Mouse (Mus musculus): ENCODE data around the gene Tulp2.

The Tulp2 gene

GRCm38 (mm10) chr7:45549641-45550436 is 68.2 kb downstream of the Tulp2 start:
- CTCF ChIA-PET, result no interaction called here

GRCm38 (mm10) chr7:45550821-45551511 is 69.3 kb downstream of the Tulp2 start:
- CTCF ChIA-PET, result interaction anchor here (0.6 kb wide), 1 partner anchor 56 kb away, joined by 5 read pairs; no protein-coding TSS in a partner anchor

DNA sequence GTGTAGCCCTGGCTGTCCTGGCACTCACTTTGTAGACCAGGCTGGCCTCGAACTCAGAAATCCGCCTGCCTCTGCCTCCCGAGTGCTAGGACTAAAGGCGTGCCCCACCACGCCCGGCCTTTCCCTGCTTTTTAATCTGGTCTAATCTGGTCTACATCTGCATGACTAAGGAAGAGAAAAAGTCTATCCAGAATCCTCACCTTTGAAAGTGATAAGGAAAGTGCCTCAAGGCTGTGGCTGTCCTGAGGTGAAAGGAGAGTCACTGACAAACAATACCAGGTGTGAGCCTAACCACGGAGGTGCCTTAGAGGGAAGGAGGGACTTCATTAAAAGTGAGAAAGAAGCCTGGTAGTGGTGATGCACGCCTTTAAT is 69.8 kb downstream of the Tulp2 start:
- CTCF ChIA-PET, result no interaction called here

DNA sequence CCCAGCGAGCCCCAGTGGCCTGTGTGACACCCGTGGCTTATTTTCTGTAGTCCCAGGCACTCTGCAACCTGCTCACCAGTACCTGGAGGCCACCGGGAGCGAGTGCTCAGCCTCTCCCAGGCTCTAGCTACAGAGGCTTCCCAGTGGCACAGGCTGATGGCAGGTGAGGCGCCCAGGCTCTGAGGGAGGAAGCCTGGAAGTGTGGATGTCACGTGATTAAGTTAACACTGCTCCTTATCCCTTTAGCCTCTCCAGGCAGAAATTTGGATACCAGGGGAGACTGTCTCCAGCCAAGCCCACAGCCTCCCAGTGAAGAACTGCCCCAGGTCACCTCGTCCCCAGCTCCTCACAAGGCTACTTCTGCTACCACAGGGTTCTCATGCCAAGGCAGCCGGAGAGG is 71.8 kb downstream of the Tulp2 start:
- CTCF ChIA-PET, result interaction anchor here (0.7 kb wide), 1 partner anchor 74 kb away, joined by 3 read pairs; no protein-coding TSS in a partner anchor

DNA sequence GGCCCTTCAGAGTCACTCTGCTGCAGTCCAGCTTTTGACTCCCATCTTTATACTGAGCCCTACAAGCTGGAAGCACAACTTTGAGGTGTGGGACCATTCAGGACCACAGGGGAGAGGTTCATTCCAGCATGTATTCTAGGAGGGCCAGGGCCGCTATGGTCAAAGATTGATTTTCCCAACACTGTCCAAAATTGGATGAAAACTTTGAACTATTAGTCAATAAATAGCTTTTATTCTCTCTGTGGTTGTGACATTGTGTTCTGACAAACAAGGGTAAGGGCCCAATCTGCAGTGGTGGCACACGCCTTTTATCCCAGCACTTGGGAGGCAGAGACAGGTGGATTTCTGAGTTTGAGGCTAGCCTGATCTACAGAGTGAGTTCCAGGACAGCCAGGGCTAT is 72.3 kb downstream of the Tulp2 start:
- CTCF ChIA-PET, result interaction anchor here (0.7 kb wide), 2 partner anchors 74 to 128 kb away, joined by 3 to 7 read pairs; no protein-coding TSS in a partner anchor

GRCm38 (mm10) chr7:45554744-45555143 is 73.1 kb downstream of the Tulp2 start, which contains the start of gene Hsd17b14:
TSS of gene Hsd17b14 (plus strand) at chr7:45554893.
- CTCF ChIA-PET, result no interaction called here

- CTCF ChIA-PET, result interaction anchor here (0.7 to 1.3 kb wide), 4 partner anchors 33 to 387 kb away, joined by 3 to 6 read pairs (median 4); no protein-coding TSS in a partner anchor
These were observed 74.1 kb downstream of the Tulp2 start for GRCm38 (mm10) chr7:45555787-45556186.

GRCm38 (mm10) chr7:45558907-45559306 is 77.2 kb downstream of the Tulp2 start:
- CTCF ChIA-PET, result interaction anchor here (0.7 kb wide), 1 partner anchor 19 kb away, joined by 3 read pairs; no protein-coding TSS in a partner anchor

DNA sequence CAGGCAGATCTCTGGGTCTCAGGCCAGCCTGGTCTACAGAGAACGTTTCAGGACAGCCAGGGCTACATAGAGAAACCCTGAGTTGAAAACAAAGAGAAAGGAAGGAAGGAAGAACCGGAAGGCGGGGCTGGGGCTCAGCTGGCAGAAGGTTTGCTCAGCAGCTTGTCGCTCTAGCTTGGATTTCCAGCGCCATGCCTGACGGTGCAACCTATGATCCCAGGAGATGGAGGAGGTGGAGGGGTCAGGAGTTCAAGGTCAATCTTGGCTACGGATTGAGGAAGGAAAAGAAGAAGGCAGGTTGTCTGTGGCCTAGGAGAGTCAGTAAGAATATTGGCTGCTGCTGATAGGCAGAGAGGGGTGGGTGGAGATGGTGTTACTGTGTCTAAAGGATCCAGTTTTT is 78.6 kb downstream of the Tulp2 start:
- CTCF ChIA-PET, result interaction anchor here (0.6 to 0.7 kb wide), 2 partner anchors 11 to 157 kb away, joined by 4 to 7 read pairs; no protein-coding TSS in a partner anchor

- CTCF ChIA-PET, result interaction anchor here (0.5 to 1.5 kb wide), 4 partner anchors 32 to 669 kb away, joined by 3 to 20 read pairs (median 4); partner anchors contain the start of gene Kcna7
These were observed 79.4 kb downstream of the Tulp2 start for GRCm38 (mm10) chr7:45560843-45561623.

GRCm38 (mm10) chr7:45561624-45562520 is 80.2 kb downstream of the Tulp2 start:
- CTCF ChIA-PET, result interaction anchor here (0.5 to 1.5 kb wide), 3 partner anchors 32 to 670 kb away, joined by 3 to 20 read pairs (median 4); no protein-coding TSS in a partner anchor

DNA sequence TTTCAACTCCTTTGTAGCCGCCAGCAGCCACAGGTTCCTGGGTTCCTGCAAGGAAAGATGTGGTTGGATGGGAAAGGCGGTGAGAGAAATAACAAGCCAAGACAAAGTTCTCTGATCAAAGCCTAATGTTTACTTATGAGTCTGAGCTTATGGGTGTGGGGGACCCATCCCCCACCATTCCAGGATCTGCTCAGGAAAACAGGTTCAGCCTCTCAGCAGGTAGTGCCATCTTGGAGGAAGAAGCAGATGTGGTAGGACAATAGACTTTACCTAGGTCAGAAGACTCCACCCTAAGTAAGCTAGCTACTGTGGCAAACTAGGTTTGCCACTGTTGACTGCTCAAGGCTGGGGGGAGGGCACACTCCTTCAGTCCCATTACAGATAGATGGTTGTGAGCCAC is 83.1 kb downstream of the Tulp2 start:
- CTCF ChIA-PET, result no interaction called here

GRCm38 (mm10) chr7:45565446-45565845 is 83.8 kb downstream of the Tulp2 start:
- CTCF ChIA-PET, result no interaction called here

- CTCF ChIA-PET, result no interaction called here
These were observed 85.6 kb downstream of the Tulp2 start for GRCm38 (mm10) chr7:45567112-45567779.

DNA sequence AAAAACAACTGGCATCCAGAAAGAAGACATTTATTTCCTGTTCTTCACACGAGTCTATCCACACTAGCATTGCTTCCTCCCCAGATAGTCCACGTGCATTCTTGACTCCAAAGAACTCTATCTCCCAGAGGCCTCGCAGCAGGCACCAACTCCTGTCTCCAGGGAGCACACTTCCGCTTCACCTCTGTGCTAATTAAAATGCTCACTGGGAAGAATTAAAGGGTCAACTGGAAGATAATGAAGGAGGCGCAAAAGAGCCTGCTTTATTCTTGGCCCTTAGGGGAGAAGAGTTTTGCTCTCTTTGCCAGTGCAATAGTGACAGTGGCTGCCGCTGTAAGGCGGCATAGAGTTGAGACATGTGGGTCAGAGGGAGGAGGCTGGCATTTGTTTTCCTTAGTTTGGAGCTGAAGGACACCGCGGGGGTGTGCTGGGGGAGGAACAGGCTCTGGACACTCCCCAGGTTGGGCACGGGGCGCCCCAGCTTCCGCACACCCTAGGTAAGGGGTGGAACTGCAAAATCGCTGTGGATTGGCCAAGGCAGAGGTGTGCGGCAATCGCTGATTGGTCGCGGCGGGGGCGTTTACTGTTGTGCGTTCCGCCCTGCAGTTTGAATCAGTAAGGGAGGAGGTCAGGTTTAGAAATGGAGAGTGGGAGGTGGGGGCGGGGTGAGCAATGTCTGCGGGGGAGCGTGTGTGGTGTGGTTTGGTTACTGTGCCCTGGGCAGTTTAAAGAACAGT is 86.3 kb downstream of the Tulp2 start:
- CTCF ChIA-PET, result interaction anchor here (0.7 to 1.0 kb wide), 2 partner anchors 20 to 23 kb away, joined by 3 to 4 read pairs; no protein-coding TSS in a partner anchor

- CTCF ChIA-PET, result interaction anchor here (0.7 to 1.0 kb wide), 2 partner anchors 20 to 23 kb away, joined by 3 to 4 read pairs; no protein-coding TSS in a partner anchor
These were observed 87.2 kb downstream of the Tulp2 start for GRCm38 (mm10) chr7:45568601-45569473.

- CTCF ChIA-PET, result no interaction called here
These were observed 88.5 kb downstream of the Tulp2 start, which contains the start of gene Bcat2 for GRCm38 (mm10) chr7:45570103-45570741. TSS of gene Bcat2 (plus strand) at chr7:45570153.

All from spleen, embryonic (tissue).